Mouse (Mus musculus) kidney, adult 2 months (tissue): Measurements from ENCODE around the gene Ntn5. TPM values are rescaled to one million over a fixed set of nuclear protein-coding genes. Genes with fewer than 3 reads are reported as not detected.

Experiments
- DNase-seq: peaks from one replicate; pipeline ENCODE4 v3.0.0; 2021
- H3K27ac ChIP-seq: fragments of 200-500 bp; 2 replicates; pipeline ENCODE4 v1.5.1; 2012; ENCODE audit warnings: low read depth, low read length, control low read depth, inconsistent platforms; ENCODE audit not compliant: insufficient read depth
- H3K27me3 ChIP-seq: fragments of 200-500 bp; replicated peaks from 2 replicates; pipeline ENCODE4 v1.6.1; 2012; ENCODE audit warnings: mild to moderate bottlenecking, moderate library complexity, low read length, inconsistent platforms; ENCODE audit not compliant: control insufficient read depth, insufficient read depth
- H3K36me3 ChIP-seq: fragments of 200-500 bp; 2 replicates; pipeline ENCODE4 v1.6.1; 2012; ENCODE audit warnings: mild to moderate bottlenecking, moderate library complexity, low read length, inconsistent platforms; ENCODE audit not compliant: control insufficient read depth, insufficient read depth
- H3K4me1 ChIP-seq: fragments of 200-500 bp; 2 replicates; pipeline ENCODE4 v1.6.1; 2011; ENCODE audit warnings: low read length; ENCODE audit not compliant: control insufficient read depth, insufficient read depth
- H3K4me3 ChIP-seq: fragments of 200-500 bp; 2 replicates; pipeline ENCODE4 v1.5.1; 2011; ENCODE audit warnings: mild to moderate bottlenecking, low read depth, low read length, control low read depth; ENCODE audit not compliant: insufficient read depth
- CTCF ChIP-seq: fragments of 200-500 bp; conservative IDR thresholded peaks from 2 replicates; pipeline ENCODE4 v1.5.1; 2011; ENCODE audit warnings: low read depth, mild to moderate bottlenecking, control low read depth, low read length, moderate library complexity, mixed read lengths; ENCODE audit not compliant: insufficient read depth, insufficient read length
- POLR2A ChIP-seq: fragments of 200-500 bp; IDR thresholded peaks from one replicate; pipeline ENCODE4 v1.6.1; 2011; ENCODE audit warnings: low read depth, low read length, control low read depth
- WGBS: fragments of 180-500 bp; shearing (Covaris S2); methylation state at CpG from one replicate; pipeline ENCODE4 v1.1.7; 2018; 5-methylcytosine and 5-hydroxymethylcytosine counted together
- polyA plus RNA-seq: library from polyadenylated mRNA; depleted of rRNA; stranded (reverse); fragments of >200 nt; gene quantifications from 2 replicates; pipeline ENCODE4 v1.2.3, GENCODE M21; 2012

Gene Ntn5
- polyA plus RNA-seq, 1 experiment, result 0.09 TPM

DNA sequence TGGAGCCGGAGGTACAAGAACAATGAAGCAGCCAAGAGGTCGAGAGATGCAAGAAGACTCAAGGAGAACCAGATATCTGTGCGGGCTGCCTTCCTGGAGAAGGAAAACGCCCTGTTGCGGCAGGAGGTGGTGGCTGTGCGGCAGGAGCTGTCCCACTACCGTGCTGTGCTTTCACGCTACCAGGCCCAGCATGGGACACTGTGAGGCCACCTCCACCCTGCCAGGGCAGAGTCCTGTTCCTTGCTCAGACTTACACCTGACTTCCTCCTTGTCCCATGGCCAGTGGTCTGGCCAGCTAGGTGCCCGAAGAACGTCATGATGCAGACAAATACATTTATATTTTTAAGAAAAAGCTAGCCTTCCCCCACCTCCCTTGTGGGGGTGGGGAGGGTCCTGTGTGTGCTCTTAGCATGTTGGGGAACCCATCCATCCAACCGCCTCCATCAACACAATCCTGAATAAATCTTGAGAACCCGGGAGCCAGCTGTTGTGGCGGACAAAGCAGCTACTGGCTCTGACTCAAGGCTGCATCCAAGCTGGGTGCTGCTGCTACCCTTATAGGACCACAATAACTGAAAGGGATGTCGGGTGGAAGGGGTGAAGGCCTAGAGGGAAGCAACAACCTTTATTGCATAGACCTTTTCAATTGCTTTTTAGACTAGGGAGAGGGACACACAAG lies 26.0 kb downstream of the Ntn5 start:
- no peak overlapping the region for H3K4me3 ChIP-seq
- 68% methylated on average over 14 of the region's 14 CpGs for WGBS
- no peak for TF ChIP-seq CTCF
- peak; percentile 46 for TF ChIP-seq POLR2A
- no peaks in the 10 kb centered on the region for H3K27me3 ChIP-seq
- no peak overlapping the region for H3K27ac ChIP-seq
- peak; percentile 34 for DNase-seq
- H3K36me3 ChIP-seq, result peaks cover 16% of the 10 kb centered on the region; the same call in 1 of the 2 replicates
- peaks cover 39% of the 10 kb centered on the region for H3K4me1 ChIP-seq

DNA sequence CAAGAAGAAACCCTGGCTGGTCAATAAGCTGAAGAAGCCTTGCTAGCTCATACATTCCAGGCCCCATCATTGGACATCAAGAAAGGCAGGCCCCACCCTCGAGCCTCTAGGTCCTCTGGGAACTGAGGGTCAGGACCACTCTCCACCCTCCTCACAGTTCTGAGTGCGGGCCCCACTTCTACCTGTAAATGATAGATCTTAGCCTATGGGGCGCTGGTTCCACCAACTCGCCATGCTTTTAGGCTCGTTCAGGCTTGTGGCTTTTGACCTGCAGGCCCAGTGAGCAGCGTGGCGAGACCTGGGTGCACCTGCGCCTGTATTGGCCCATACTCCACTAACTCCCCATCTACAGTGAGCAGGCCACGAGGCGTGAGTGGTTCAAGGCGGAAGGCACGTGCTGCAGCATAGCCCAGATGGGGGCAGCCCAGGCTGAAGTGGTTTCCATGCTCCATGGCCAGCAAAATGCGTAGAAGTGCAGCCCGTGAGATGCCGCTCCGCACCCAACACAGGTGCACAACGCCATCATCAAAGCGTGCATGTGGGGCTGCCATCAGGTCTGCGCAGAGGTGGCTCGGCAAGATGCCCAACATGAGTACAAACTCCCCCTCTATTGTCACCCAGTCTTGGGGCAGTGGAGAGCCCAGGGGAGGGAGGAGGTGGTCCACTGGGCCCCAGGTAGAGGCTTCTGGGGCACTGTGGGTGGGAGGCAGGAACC lies 26.8 kb downstream of the Ntn5 start:
- Histone ChIP-seq H3K4me1 (peaks cover 42% of the 10 kb centered on the region), H3K27me3 (no peaks in the 10 kb centered on the region), H3K4me3 (no peak overlapping the region), H3K27ac (no peak overlapping the region), H3K36me3 (peaks cover 16% of the 10 kb centered on the region; the same call in 1 of the 2 replicates)
- 82% methylated on average over 20 of the region's 20 CpGs for WGBS
- TF ChIP-seq POLR2A (peak; percentile 90), CTCF (no peak)
- DNase-seq, result peak; percentile 44

DNA sequence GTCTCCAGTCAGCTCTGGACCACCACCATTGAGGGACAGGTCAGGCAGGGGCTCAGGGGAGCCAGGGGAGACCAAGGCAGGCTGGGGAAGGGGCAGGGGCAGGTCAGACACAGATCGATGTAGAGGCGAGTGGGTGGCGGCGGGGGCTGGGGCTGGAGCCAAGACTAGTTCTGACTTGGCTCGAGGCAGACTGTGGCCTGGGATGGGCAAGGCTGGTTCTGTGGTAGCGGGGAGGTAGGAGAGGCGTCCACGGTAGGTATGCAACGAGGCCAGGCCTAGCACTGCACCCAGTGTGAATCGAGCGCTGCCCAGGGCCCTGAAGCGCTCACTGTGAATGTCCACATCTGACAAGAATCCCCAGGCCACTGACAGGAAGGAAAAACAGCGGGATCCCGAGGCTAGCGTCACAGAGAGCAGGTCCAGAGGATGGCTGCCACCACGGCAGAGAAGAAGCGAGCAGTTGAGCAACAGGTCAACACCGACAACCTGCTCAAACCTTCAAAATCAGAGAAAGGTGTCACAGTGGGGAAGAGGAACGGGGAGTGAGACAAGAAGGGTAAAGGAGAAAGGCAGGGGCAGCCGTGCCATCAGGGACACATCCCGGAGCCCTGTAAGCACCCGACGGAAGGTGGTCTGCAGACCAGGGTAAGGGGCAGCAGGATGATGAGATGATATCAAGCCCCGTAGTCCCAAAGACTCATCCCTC lies 27.6 kb downstream of the Ntn5 start:
- DNase-seq, result peak; percentile 20
- Histone ChIP-seq H3K27me3 (no peaks in the 10 kb centered on the region), H3K4me1 (peaks cover 46% of the 10 kb centered on the region), H3K4me3 (no peak overlapping the region), H3K27ac (no peak overlapping the region; the same call in 1 of the 2 replicates), H3K36me3 (peaks cover 16% of the 10 kb centered on the region; the same call in 1 of the 2 replicates)
- TF ChIP-seq CTCF (no peak), POLR2A (peak; percentile 58)
- WGBS, result 83% methylated on average over 24 of the region's 24 CpGs

DNA sequence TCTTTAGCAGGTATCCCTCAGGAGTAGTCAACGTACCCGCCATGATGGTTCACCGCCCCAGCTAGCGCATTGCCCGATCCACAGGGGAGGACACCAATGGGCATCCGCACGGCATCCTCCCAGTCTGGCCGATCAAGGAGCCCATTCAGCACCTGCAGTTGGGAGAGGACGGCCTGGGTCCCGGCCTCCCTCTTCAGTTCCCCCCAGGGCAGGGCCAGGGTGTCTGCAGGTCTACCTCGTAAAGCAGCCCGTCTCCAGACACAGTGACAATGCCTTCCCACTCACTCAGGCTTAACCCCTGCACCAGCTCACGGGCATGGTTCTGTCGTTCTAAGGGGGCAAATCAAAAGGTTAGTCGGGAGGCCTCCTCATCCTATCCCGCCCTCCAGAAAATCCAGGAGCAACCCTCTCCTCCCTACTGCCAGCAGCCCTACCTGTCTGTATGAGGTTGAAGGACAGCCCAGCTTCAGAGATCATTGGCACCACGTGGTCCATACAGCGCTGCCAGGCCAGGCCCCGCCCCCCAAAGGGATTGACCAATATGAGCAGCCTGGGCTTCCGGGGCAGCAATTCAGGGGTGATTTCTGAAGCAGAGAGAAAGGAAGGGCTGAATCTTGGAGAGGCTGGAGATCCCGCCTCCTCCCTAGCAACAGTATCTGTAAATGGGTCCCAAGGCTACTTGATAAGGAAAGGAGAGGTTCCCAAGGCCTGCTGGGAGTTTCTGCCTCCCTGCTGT lies 28.4 kb downstream of the Ntn5 start:
- 65% methylated on average over 21 of the region's 21 CpGs for WGBS
- Histone ChIP-seq H3K27ac (peak overlapping the region; percentile 94), H3K4me3 (no peak overlapping the region), H3K36me3 (peaks cover 16% of the 10 kb centered on the region; the same call in 1 of the 2 replicates), H3K4me1 (peaks cover 46% of the 10 kb centered on the region), H3K27me3 (no peaks in the 10 kb centered on the region)
- DNase-seq, result peak; percentile 96
- TF ChIP-seq CTCF (no peak), POLR2A (peak; percentile 41)

DNA sequence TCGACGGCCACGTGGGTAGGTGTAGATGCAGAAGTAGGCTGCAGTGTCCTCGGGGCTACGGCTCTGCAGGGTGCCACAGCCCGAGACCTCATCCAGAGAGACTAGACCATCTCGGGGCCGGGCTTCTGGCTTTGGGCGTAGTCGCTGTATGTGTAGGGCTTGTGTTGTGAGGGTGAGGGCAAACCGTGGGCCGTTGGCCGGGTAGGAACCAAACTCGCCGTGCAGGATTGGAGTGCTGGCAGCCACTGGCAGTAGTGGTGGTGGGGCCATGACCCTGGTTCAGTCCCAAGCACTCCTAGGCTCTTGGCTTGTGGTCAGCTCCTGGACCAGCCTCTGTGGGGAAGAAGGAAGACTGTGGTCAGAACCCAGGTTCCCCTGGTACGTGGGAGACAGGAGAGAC lies 29.6 kb downstream of the Ntn5 start:
- H3K27me3 ChIP-seq, result no peaks in the 10 kb centered on the region
- peak overlapping the region; percentile 94 for H3K27ac ChIP-seq
- WGBS, result 75% methylated on average over 16 of the region's 16 CpGs
- H3K4me3 ChIP-seq, result no peak overlapping the region; the same call in 1 of the 2 replicates
- peaks cover 37% of the 10 kb centered on the region for H3K4me1 ChIP-seq
- peak; percentile 52 for DNase-seq
- TF ChIP-seq CTCF, result no peak
- TF ChIP-seq POLR2A, result no peak
- peaks cover 15% of the 10 kb centered on the region; the same call in 1 of the 2 replicates for H3K36me3 ChIP-seq

DNA sequence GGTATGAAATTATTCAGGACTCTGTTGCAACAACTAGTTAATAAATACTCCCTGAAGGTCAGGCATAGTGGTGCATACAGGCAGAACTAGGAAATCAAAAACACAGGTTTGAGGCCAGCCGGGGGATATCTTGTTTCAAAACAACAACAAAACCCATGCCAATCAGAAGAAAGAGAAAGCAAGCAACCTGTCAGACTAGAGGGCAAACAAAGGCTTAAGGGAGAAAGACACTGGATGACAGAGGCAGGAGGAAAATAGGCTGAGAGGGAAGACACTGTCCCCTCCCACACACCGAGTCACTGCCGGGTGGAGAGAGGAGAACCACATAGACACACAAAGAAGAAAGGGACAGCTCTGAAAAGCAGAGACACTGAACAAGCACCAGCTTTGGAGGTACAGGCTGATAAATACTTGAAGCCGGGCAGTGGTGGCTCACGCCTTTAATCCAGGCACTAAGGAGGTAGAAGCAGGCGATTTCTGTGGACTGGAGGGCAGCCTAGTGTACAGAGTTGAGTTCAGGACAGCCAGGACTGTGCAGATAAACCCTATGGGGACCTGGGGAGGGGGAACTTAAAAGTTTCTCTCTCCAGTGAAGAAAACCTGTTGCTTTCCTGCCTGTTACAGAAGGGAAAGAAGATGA lies 30.2 kb downstream of the Ntn5 start:
- DNase-seq, result peak; percentile 56
- peaks cover 31% of the 10 kb centered on the region for H3K4me1 ChIP-seq
- TF ChIP-seq CTCF, result no peak
- no peak for TF ChIP-seq POLR2A
- peaks cover 12% of the 10 kb centered on the region; the same call in 1 of the 2 replicates for H3K36me3 ChIP-seq
- H3K27me3 ChIP-seq, result no peaks in the 10 kb centered on the region
- H3K27ac ChIP-seq, result peak overlapping the region; percentile 94
- H3K4me3 ChIP-seq, result peak overlapping the region; percentile 88
- 34% methylated on average over 6 of the region's 6 CpGs for WGBS
